Mouse (Mus musculus): ENCODE data around the gene Gpr152. TPM values are rescaled to one million over a fixed set of nuclear protein-coding genes. Genes with fewer than 3 reads are reported as not detected.

Gpr152 gene
- polyA plus RNA-seq, 1 experiment from 2014 or later, result not detected

DNA sequence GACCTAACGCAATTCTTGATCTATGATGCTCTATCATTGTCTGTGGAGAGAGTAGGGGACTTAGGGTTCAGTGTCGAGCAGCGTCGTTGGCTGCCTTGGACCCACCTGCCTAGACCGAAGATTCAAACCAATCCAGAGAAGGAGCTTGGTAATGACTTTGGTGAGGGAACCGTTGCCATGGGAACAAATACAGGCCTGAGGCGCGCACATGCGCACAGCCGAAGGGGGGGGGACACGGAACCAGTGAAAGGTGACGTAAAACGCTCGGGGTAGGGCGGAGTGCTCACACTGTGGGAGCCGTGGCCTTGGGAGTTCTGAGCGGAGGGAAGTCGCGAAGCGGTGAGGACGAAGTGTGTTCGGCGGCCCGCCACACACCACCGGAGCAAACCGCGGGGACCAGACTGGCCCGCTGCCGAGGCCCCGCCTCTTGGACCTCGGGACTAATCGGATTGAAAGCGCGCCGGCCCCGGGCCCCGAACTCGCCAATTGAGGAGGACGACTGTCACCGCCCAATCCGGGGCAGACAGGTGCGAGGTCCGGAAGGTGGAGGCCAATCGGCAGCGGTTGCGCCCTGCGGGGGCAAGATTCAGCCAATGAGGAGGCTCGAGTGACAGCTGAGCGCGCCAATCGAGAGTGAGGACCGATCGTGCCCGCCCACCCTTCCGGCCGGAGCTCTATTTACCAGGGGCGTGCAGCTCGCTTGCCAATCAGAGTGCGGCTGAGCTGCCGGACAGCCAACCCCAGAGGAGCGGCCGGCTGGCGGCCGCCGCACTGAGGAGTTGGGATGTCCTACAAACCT lies 42.7 kb upstream of the Gpr152 start, which contains the start of gene Cdk2ap2:
TSS of gene Cdk2ap2 (plus strand) at position 541 of the 799 bp plus-strand sequence.
- Histone ChIP-seq H3K9ac (replicated peaks; ENCODE audit: low read length) (peak within 1 kb of the TSS; percentile 53), H3K36me3 (replicated peaks; ENCODE audit: control insufficient read depth, insufficient read depth, low read depth, low read length) (no peaks in the 10 kb centered on the region), H3K27me3 (ENCODE audit: control insufficient read depth, insufficient read depth, low read length) (peaks cover 19% of the 10 kb centered on the region), H3K4me3 (ENCODE audit: low read depth, low read length) (peak within 1 kb of the TSS; percentile 62), H3K4me1 (ENCODE audit: control insufficient read depth, insufficient read depth, low read length) (peaks cover 4% of the 10 kb centered on the region; the same call in 1 of the 2 replicates), H3K9me3 (replicated peaks; ENCODE audit: control insufficient read depth, low read length) (no peaks in the 10 kb centered on the region), H3K4me2 (ENCODE audit: low read depth, low read length) (peak within 1 kb of the TSS; percentile 70), H3K27ac (replicated peaks; ENCODE audit: low read depth, low read length) (no peak within 1 kb of the TSS)
- under 1% methylated on average over 65 of the region's 65 CpGs for WGBS
- ATAC-seq (replicated peaks; ENCODE audit: insufficient number of reproducible peaks, low FRiP score, low TSS enrichment, low read depth), result peak; percentile 92
- peak; percentile 99 for DNase-seq (ENCODE audit: low spot score)

DNA sequence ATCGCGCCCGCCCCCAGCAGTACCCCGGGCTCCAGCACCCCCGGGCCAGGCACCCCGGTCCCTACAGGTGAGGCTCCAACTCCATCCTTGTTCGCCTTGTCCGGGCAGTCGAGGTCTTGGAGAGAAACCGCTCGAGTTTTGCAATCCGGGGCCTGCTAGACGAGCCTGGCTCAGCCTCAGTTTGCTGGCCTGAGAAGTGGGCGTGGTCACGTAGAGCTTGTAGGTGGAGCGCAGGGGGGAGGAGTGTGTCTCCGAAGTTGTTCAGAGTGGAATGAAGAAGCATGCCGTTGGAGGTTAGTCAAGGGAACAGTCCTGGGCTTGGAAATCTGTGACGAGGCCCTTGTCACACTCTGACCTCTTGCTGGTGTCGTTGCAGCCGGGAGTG lies 42.2 kb upstream of the Gpr152 start:
- DNase-seq (ENCODE audit: low spot score) (peak; percentile 73), ATAC-seq (replicated peaks; ENCODE audit: insufficient number of reproducible peaks, low FRiP score, low TSS enrichment, low read depth) (peak; percentile 17; the same call in 1 of the 2 replicates)
- Histone ChIP-seq H3K27me3 (ENCODE audit: control insufficient read depth, insufficient read depth, low read length) (peaks cover 19% of the 10 kb centered on the region), H3K9me3 (replicated peaks; ENCODE audit: control insufficient read depth, low read length) (no peaks in the 10 kb centered on the region), H3K4me1 (ENCODE audit: control insufficient read depth, insufficient read depth, low read length) (peaks cover 4% of the 10 kb centered on the region; the same call in 1 of the 2 replicates), H3K36me3 (replicated peaks; ENCODE audit: control insufficient read depth, insufficient read depth, low read depth, low read length) (no peaks in the 10 kb centered on the region), H3K4me2 (ENCODE audit: low read depth, low read length) (peak overlapping the region; percentile 54), H3K27ac (replicated peaks; ENCODE audit: low read depth, low read length) (no peak overlapping the region), H3K4me3 (ENCODE audit: low read depth, low read length) (peak overlapping the region; percentile 62), H3K9ac (replicated peaks; ENCODE audit: low read length) (peak overlapping the region; percentile 53; the same call in 1 of the 2 replicates)
- 2% methylated on average over 21 of the region's 21 CpGs for WGBS

DNA sequence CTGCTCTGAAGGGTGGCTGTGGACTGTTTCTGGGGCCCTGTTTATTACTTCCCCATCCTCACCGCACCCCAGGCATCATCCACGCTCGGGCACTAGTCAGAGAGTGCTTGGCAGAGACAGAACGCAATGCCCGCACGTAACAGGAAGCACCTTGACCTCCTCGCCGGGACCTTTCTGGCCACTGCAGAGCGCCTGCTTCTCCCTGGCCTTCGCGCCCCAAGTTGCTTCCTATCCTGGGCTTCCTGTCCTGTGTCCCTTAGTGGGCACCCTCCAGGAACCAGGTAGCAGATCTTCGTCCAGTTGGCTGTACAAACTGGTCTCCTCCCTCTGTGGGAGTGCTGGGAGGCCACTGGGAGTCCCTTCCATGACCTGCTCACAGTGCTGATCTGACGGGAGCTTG lies 41.2 kb upstream of the Gpr152 start:
- peaks cover 4% of the 10 kb centered on the region; the same call in 1 of the 2 replicates for H3K4me1 ChIP-seq (ENCODE audit: control insufficient read depth, insufficient read depth, low read length)
- peaks cover 19% of the 10 kb centered on the region for H3K27me3 ChIP-seq (ENCODE audit: control insufficient read depth, insufficient read depth, low read length)
- ATAC-seq (replicated peaks; ENCODE audit: insufficient number of reproducible peaks, low FRiP score, low TSS enrichment, low read depth) (no peak), DNase-seq (ENCODE audit: low spot score) (no peak)
- no peaks in the 10 kb centered on the region for H3K36me3 ChIP-seq (replicated peaks; ENCODE audit: control insufficient read depth, insufficient read depth, low read depth, low read length)
- no peak overlapping the region for H3K27ac ChIP-seq (replicated peaks; ENCODE audit: low read depth, low read length)
- no peak overlapping the region for H3K9ac ChIP-seq (replicated peaks; ENCODE audit: low read length)
- 83% methylated on average over 13 of the region's 13 CpGs for WGBS
- H3K4me3 ChIP-seq (ENCODE audit: low read depth, low read length), result no peak overlapping the region
- no peaks in the 10 kb centered on the region for H3K9me3 ChIP-seq (replicated peaks; ENCODE audit: control insufficient read depth, low read length)
- no peak overlapping the region for H3K4me2 ChIP-seq (ENCODE audit: low read depth, low read length)

DNA sequence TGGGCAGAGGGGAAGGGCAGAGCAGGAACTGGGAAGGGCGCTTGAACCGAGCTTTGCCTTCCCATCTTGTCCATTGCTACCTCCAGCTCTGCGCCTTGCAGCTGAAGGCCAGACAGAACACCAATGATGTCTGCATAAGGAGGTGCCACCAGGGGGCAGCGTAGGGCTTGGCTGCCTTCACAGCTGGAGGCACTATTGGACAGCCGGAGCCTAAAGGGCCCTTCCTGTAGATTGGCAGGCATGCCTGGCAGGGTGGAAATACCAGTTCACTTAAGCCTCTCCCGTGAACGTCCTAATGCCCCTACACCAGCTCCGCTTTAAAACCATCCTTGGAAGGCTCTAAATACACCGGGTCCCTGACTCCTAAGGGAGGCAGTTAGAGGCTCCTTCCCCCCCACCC lies 40.5 kb upstream of the Gpr152 start:
- H3K4me1 ChIP-seq (ENCODE audit: control insufficient read depth, insufficient read depth, low read length), result peaks cover 4% of the 10 kb centered on the region; the same call in 1 of the 2 replicates

DNA sequence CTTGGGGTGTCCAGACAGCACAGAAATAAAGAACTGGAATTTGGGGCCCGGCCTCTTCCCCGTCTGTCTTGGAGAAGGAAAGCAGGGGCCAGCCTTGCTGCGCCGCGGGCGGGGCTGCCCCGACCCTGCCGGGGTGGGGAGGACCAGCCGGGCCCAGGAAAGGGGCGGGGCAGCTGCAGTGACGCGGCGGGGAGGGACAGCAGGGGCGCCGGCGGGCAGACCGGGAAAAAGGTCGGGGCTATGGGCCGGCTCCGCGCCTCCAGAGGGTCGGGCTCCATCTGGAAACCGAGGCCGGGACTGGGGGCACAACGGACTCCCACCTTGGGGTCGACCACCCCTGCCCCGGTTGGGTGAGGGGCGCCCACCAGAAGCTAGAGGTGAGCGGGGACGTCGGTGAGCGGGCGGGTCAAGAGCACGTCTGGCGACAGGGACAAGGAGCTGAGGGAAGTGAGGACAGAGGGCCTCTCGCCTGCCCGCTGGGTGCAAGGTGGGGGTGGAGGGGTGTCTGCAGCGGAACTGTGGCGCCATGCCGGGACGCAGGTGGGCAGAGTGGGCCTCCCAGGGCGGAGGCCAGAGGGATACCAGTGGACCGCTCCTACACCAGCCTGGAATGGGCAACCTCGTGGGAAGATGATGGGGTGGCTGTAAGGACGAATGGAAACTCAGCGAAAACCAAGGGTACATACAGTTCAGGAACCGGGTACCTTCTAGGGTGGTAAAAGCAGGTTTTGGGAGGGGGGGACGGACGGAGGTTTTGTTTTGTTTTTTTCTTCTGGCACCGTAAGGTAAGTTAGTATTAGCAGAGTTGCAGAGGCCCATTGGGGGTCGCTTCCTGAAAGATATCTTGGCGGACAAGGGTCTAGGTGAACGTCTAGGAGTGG lies 39.5 kb upstream of the Gpr152 start, which contains the start of gene Pitpnm1:
TSS of gene Pitpnm1 (plus strand) at position 162 of the 881 bp plus-strand sequence.
- H3K4me3 ChIP-seq (ENCODE audit: low read depth, low read length), result peak within 1 kb of the TSS; percentile 42
- ATAC-seq (replicated peaks; ENCODE audit: insufficient number of reproducible peaks, low FRiP score, low TSS enrichment, low read depth) (no peak), DNase-seq (ENCODE audit: low spot score) (peak; percentile 52)
- peaks cover 4% of the 10 kb centered on the region; the same call in 1 of the 2 replicates for H3K4me1 ChIP-seq (ENCODE audit: control insufficient read depth, insufficient read depth, low read length)
- peak within 1 kb of the TSS; percentile 94 for H3K4me2 ChIP-seq (ENCODE audit: low read depth, low read length)
- peaks cover 19% of the 10 kb centered on the region for H3K27me3 ChIP-seq (ENCODE audit: control insufficient read depth, insufficient read depth, low read length)
- no peak within 1 kb of the TSS for H3K27ac ChIP-seq (replicated peaks; ENCODE audit: low read depth, low read length)
- H3K9ac ChIP-seq (replicated peaks; ENCODE audit: low read length), result peak within 1 kb of the TSS; percentile 51
- H3K36me3 ChIP-seq (replicated peaks; ENCODE audit: control insufficient read depth, insufficient read depth, low read depth, low read length), result no peaks in the 10 kb centered on the region
- no peaks in the 10 kb centered on the region for H3K9me3 ChIP-seq (replicated peaks; ENCODE audit: control insufficient read depth, low read length)
- 1% methylated on average over 52 of the region's 53 CpGs for WGBS

More for the DNA sequence above, 40.5 kb upstream of the Gpr152 start:
- no peak for ATAC-seq (replicated peaks; ENCODE audit: insufficient number of reproducible peaks, low FRiP score, low TSS enrichment, low read depth)
- WGBS, result 11% methylated on average over 9 of the region's 9 CpGs
- Histone ChIP-seq H3K27me3 (ENCODE audit: control insufficient read depth, insufficient read depth, low read length) (peaks cover 19% of the 10 kb centered on the region), H3K4me3 (ENCODE audit: low read depth, low read length) (no peak overlapping the region), H3K4me2 (ENCODE audit: low read depth, low read length) (no peak overlapping the region), H3K36me3 (replicated peaks; ENCODE audit: control insufficient read depth, insufficient read depth, low read depth, low read length) (no peaks in the 10 kb centered on the region), H3K9ac (replicated peaks; ENCODE audit: low read length) (no peak overlapping the region), H3K9me3 (replicated peaks; ENCODE audit: control insufficient read depth, low read length) (no peaks in the 10 kb centered on the region), H3K27ac (replicated peaks; ENCODE audit: low read depth, low read length) (no peak overlapping the region)
- peak; percentile 95 for DNase-seq (ENCODE audit: low spot score)

GRCm38 (mm10) chr19:4100718-4101261 lies 38.8 kb upstream of the Gpr152 start:
- Histone ChIP-seq H3K4me1 (ENCODE audit: control insufficient read depth, insufficient read depth, low read length) (peaks cover 4% of the 10 kb centered on the region; the same call in 1 of the 2 replicates), H3K36me3 (replicated peaks; ENCODE audit: control insufficient read depth, insufficient read depth, low read depth, low read length) (no peaks in the 10 kb centered on the region), H3K4me2 (ENCODE audit: low read depth, low read length) (peak overlapping the region; percentile 94), H3K27ac (replicated peaks; ENCODE audit: low read depth, low read length) (no peak overlapping the region), H3K9me3 (replicated peaks; ENCODE audit: control insufficient read depth, low read length) (no peaks in the 10 kb centered on the region), H3K9ac (replicated peaks; ENCODE audit: low read length) (peak overlapping the region; percentile 51), H3K27me3 (ENCODE audit: control insufficient read depth, insufficient read depth, low read length) (peaks cover 19% of the 10 kb centered on the region), H3K4me3 (ENCODE audit: low read depth, low read length) (peak overlapping the region; percentile 42)
- DNase-seq (ENCODE audit: low spot score) (peak; percentile 52), ATAC-seq (replicated peaks; ENCODE audit: insufficient number of reproducible peaks, low FRiP score, low TSS enrichment, low read depth) (no peak)
- under 1% methylated on average over 52 of the region's 52 CpGs for WGBS

- H3K27ac ChIP-seq (replicated peaks; ENCODE audit: low read depth, low read length), result no peak overlapping the region
- peaks cover 4% of the 10 kb centered on the region; the same call in 1 of the 2 replicates for H3K4me1 ChIP-seq (ENCODE audit: control insufficient read depth, insufficient read depth, low read length)
- ATAC-seq (replicated peaks; ENCODE audit: insufficient number of reproducible peaks, low FRiP score, low TSS enrichment, low read depth) (no peak), DNase-seq (ENCODE audit: low spot score) (no peak)
- peak overlapping the region; percentile 51 for H3K9ac ChIP-seq (replicated peaks; ENCODE audit: low read length)
- H3K36me3 ChIP-seq (replicated peaks; ENCODE audit: control insufficient read depth, insufficient read depth, low read depth, low read length), result no peaks in the 10 kb centered on the region
- WGBS, result 53% methylated on average over 6 of the region's 6 CpGs
- no peaks in the 10 kb centered on the region for H3K9me3 ChIP-seq (replicated peaks; ENCODE audit: control insufficient read depth, low read length)
- no peak overlapping the region; the same call in 1 of the 2 replicates for H3K4me3 ChIP-seq (ENCODE audit: low read depth, low read length)
- no peak overlapping the region; the same call in 1 of the 2 replicates for H3K4me2 ChIP-seq (ENCODE audit: low read depth, low read length)
- peaks cover 19% of the 10 kb centered on the region for H3K27me3 ChIP-seq (ENCODE audit: control insufficient read depth, insufficient read depth, low read length)
These were observed 38.1 kb upstream of the Gpr152 start for GRCm38 (mm10) chr19:4101466-4101865.

Measured in embryonic facial prominence, embryonic 11.5 days (tissue).